Mouse (Mus musculus): Measurements from ENCODE around the gene Copz1. TPM values are rescaled to one million over a fixed set of nuclear protein-coding genes. Genes with fewer than 3 reads are reported as not detected.
A peak's percentile ranks its signal among the peaks of the same experiment; 100 is the strongest.
"Not testable (repeated sequence)": the region's sequence is repeated elsewhere in the genome, so short reads cannot be mapped to it uniquely, and the experiment has no call there.

Gene Copz1
- 10 to 100 TPM; 85.5 to 93.0 TPM for total RNA-seq (2021)
- long read RNA-seq, experiment 1, transcript Copz1-201 (9 exons, 1,676 nt): major isoform, 89 of 100 reads
- long read RNA-seq, experiment 1, partial matches to known transcripts: 5 of 100 reads
- long read RNA-seq, experiment 1, other reads (novel, unspliced or antisense): 5 of 100 reads
- long read RNA-seq, experiment 2, transcript Copz1-201 (9 exons, 1,676 nt): major isoform, 48 of 67 reads
- long read RNA-seq, experiment 2, transcript Copz1-204 (8 exons, 2,438 nt): minor isoform, 7 of 67 reads
- long read RNA-seq, experiment 2, partial matches to known transcripts: 7 of 67 reads
- long read RNA-seq, experiment 2, other reads (novel, unspliced or antisense): 5 of 67 reads

- Histone ChIP-seq H3K4me3 (peak within 1 kb of the TSS; percentile 85), H3K27ac (peak within 1 kb of the TSS; percentile 84)
- TF ChIP-seq CTCF (IDR thresholded peaks at IDR 0.05): peak; percentile 6; the same call in 1 of the 2 replicates
- DNase-seq (ENCODE audit: extremely low spot score in 1 of 2, low spot score in 2 of 2): peak; percentile 94 to 96
- intact Hi-C loops (cut with DNase I): loop anchor here (1.0 kb wide), 1 partner anchor 32 kb away; the partner anchor contains the start of gene Hnrnpa1
Measured at GRCm38 (mm10) chr15:103272419-103273279, at the start of gene Copz1. Copz1 (plus strand) TSS chr15:103272714.

DNA sequence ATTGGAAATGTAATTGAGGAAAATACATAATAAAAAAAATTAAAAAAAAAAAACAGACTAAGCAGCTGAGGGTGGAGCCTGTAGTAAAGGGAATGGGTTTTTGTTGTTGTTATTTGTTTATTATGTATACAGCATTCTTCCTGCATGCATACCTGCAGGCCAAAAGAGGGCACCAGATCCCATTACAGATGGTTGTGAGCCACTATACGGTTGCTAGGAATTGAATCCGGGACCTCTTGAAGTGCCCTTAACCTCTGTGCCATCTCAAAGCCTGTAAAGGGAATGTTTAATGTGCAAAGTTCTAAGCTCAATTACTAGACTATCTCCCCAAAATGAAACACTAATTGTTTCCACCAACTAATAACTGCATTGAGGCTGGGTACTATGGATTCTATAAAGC, 48.4 kb upstream of the Copz1 start:
- Histone ChIP-seq H3K4me3 (no peak overlapping the region), H3K27ac (no peak overlapping the region)
- DNase-seq (ENCODE audit: extremely low spot score in 1 of 2, low spot score in 2 of 2): no peak
- intact Hi-C loops (cut with DNase I): no loop called here
- TF ChIP-seq CTCF (IDR thresholded peaks at IDR 0.05): no peak

- TF ChIP-seq CTCF (IDR thresholded peaks at IDR 0.05): no peak
- no peak for DNase-seq (ENCODE audit: extremely low spot score in 1 of 2, low spot score in 2 of 2)
- H3K4me3 ChIP-seq: no peak overlapping the region
- no peak overlapping the region for H3K27ac ChIP-seq
- intact Hi-C loops (cut with DNase I): no loop called here
Measured at GRCm38 (mm10) chr15:103227022-103227421, 45.5 kb upstream of the Copz1 start.

DNA sequence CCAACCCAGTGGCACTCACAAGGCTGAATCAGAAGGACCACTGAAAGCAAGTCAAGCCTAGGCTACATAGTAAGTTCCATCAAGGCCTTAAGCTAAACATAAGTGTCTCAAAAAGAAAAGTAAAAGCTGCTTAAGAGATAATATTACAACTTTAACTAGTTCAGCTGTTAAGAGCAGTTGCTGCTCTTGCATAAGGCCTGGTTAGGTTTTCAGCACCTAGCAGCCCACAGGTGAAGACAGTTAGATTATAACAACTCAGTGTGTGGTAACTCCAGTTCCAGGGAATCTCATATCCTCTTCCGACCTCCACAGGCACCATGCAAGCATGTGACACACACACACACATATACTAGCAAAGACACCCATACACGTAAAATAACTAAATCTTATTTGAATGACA, 44.9 kb upstream of the Copz1 start:
- Histone ChIP-seq H3K4me3 (no peak overlapping the region), H3K27ac (no peak overlapping the region)
- DNase-seq (ENCODE audit: extremely low spot score in 1 of 2, low spot score in 2 of 2): no peak
- intact Hi-C loops (cut with DNase I): no loop called here
- no peak for TF ChIP-seq CTCF (IDR thresholded peaks at IDR 0.05)

DNA sequence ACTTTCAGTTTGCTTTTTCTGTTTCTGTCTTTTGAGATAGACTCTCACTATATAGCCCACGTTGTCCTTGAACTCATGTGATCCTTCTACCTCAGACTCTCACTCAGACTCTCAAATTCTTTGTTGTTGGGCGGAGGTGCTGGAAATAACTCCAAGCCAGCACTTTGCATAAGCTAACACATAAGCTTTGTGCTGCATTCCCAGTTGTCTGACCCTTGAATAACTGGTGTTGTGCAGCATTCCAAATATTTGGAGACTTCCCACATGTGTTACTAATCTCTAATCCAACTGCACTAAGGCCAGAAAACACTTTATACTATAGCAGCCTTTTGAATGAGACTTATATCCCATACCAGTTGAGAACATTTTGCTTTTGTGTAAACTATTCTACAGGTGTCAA, 43.6 kb upstream of the Copz1 start:
- Histone ChIP-seq H3K27ac (no peak overlapping the region), H3K4me3 (no peak overlapping the region)
- no peak for TF ChIP-seq CTCF (IDR thresholded peaks at IDR 0.05)
- intact Hi-C loops (cut with DNase I): no loop called here
- no peak for DNase-seq (ENCODE audit: extremely low spot score in 1 of 2, low spot score in 2 of 2)

GRCm38 (mm10) chr15:103233119-103233518, 39.4 kb upstream of the Copz1 start:
- intact Hi-C loops (cut with DNase I): no loop called here
- TF ChIP-seq CTCF (IDR thresholded peaks at IDR 0.05): no peak
- Histone ChIP-seq H3K27ac (no peak overlapping the region), H3K4me3 (no peak overlapping the region)
- DNase-seq (ENCODE audit: extremely low spot score in 1 of 2, low spot score in 2 of 2): no peak

- DNase-seq (ENCODE audit: extremely low spot score in 1 of 2, low spot score in 2 of 2): no peak
- no peak for TF ChIP-seq CTCF (IDR thresholded peaks at IDR 0.05)
- Histone ChIP-seq H3K27ac (no peak overlapping the region), H3K4me3 (no peak overlapping the region)
- intact Hi-C loops (cut with DNase I): no loop called here
Measured at GRCm38 (mm10) chr15:103237295-103237694, 35.2 kb upstream of the Copz1 start.

DNA sequence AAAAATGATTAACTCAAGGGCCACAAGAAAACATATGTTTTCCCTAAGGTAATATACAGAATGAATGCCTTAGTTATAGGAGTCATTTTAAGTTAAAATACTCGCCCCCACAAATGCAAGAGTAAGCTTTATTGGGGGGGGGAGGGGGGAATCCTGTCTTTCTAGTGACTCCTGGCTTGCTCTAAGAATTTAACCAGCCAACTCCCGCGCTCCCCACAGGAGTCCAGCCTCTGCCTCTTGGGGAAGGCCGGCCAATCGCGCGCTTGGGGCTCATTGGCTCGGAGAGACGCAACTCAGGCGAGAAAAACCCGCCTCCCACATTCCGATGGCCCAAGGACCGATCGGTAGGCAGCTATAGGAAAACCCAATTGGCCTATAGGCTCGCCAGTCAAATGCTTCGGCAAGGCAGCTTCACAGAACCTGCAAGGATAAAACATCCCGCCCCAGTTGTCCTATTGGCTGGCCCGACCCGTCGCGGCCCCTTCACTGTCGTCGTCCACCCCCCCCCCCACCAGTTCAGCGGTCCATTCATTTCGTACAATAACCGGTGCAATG, 33.3 kb upstream of the Copz1 start:
- no peak for TF ChIP-seq CTCF (IDR thresholded peaks at IDR 0.05)
- H3K4me3 ChIP-seq: peak overlapping the region; percentile 72
- intact Hi-C loops (cut with DNase I): loop anchor here (2.0 kb wide), 1 partner anchor 24 kb away; no protein-coding TSS in a partner anchor
- peak overlapping the region; percentile 89 for H3K27ac ChIP-seq
- DNase-seq (ENCODE audit: extremely low spot score in 1 of 2, low spot score in 2 of 2): peak; percentile 89 to 91

GRCm38 (mm10) chr15:103239685-103240159, 32.8 kb upstream of the Copz1 start, which contains the start of gene Cbx5:
Cbx5 (minus strand) TSS chr15:103239816.
- intact Hi-C loops (cut with DNase I): loop anchor here (1.0 to 2.0 kb wide), 3 partner anchors 25 to 65 kb away; partner anchors contain the start of gene Copz1
- no peak for TF ChIP-seq CTCF (IDR thresholded peaks at IDR 0.05)
- peak within 1 kb of the TSS; percentile 89 for H3K27ac ChIP-seq

GRCm38 (mm10) chr15:103240160-103241028, 32.1 kb upstream of the Copz1 start, which contains the start of gene Hnrnpa1:
Hnrnpa1 (plus strand) TSS chr15:103240432.
- TF ChIP-seq CTCF (IDR thresholded peaks at IDR 0.05): no peak
- intact Hi-C loops (cut with DNase I): loop anchor here (1.0 to 2.0 kb wide), 2 partner anchors 32 to 64 kb away; partner anchors contain the start of gene Copz1
- DNase-seq (ENCODE audit: extremely low spot score in 1 of 2, low spot score in 2 of 2): peak; percentile 83 to 92
- Histone ChIP-seq H3K4me3 (peak within 1 kb of the TSS; percentile 72), H3K27ac (peak within 1 kb of the TSS; percentile 89)

More at GRCm38 (mm10) chr15:103239685-103240159, 32.8 kb upstream of the Copz1 start, which contains the start of gene Cbx5:
- peak; percentile 97 for DNase-seq (ENCODE audit: extremely low spot score in 1 of 2, low spot score in 2 of 2)
- peak within 1 kb of the TSS; percentile 72 for H3K4me3 ChIP-seq

- intact Hi-C loops (cut with DNase I): loop anchor here (2.0 kb wide), 1 partner anchor 63 kb away; no protein-coding TSS in a partner anchor
- DNase-seq (ENCODE audit: extremely low spot score in 1 of 2, low spot score in 2 of 2): not testable (repeated sequence)
- Histone ChIP-seq H3K4me3 (peak overlapping the region; percentile 72), H3K27ac (peak overlapping the region; percentile 89)
Measured at GRCm38 (mm10) chr15:103241071-103242018, 31.2 kb upstream of the Copz1 start.

Measured in left cerebral cortex, adult 2 months (tissue).